In the genomic region with DNA sequence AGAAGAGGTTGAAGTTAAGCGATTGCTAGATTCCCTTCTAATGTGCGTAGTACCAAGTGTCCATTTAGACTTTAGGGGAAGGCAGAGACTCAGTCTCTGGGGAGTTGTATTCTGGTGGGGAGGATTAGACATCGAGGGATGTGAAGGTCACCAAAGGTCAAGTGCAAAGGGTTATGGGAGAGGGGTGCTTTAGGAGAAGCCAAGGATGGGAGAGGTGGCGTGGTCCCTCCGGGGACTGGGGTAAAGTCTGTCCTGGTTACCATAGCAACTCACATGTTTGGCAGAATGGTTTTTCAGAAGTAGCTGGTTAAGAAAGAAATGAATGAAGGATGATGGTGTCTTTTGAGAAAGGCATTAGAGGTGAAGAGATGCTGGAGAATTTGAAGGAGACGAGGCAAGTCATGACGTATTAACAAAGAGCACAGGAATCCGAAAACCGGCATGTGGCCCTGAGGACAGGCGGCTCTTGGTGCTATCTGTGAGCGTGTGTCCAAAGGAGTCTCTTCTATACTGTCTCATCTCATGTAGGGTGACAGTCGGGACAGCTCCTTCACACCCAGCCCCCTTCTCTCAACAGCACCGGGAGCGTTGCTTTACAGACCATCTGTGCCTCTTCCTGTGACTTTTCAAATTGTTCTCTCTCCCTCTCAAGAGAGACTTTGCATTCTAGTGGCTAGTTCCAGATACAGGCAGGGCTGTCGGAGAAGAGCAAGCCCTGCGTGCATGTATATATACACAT, we compare ENCODE assay signal across 11 mouse cellular contexts.
DNase-seq lines count a peak whose midpoint lies in the region; ATAC-seq and TF ChIP-seq lines count a peak whose summit lies in the region.
"Had no signal": no experiment of that assay in that cellular context is flagged by ENCODE, and none has a peak within 500 bp of the region (broad histone marks: within the 10 kb centered on the region; RNA-seq: fewer than 3 reads in every experiment).

No protein-coding gene starts in this region.

- intact Hi-C loops in gastrocnemius, adult 2 months (cut with DNase I), result no loop called here

- no peaks in the 10 kb centered on the region for H3K36me3 ChIP-seq in forebrain, embryonic 16.5 days (ENCODE audit: control insufficient read depth, insufficient read depth)
- H3K36me3 ChIP-seq: liver, embryonic 13.5 days had no signal

- ATAC-seq in forebrain, embryonic 16.5 days, result peak; percentile 86
- ATAC-seq in granulocyte monocyte progenitor cell, adult 5-6 weeks (replicated peaks; ENCODE audit: poor library complexity, severe bottlenecking), result no peak

- peak; percentile 26 to 63 for DNase-seq in layer of hippocampus, adult 18-20 months (ENCODE audit: low spot score in 2 of 2)
- no peak for DNase-seq in layer of hippocampus, adult 9-10 months (ENCODE audit: low spot score)
- DNase-seq in layer of hippocampus, adult 2 months (ENCODE audit: low spot score in 2 of 2), result peak; percentile 18 to 37
- DNase-seq in retina, embryonic 14.5 days (ENCODE audit: low spot score), result peak; percentile 39
- no peak for DNase-seq in gastrocnemius, adult 2 months
- DNase-seq in thymus, postnatal 0 days (ENCODE audit: low spot score), result no peak
- DNase-seq: gastrocnemius, postnatal 36 days; kidney, postnatal 4 days; liver, embryonic 13.5 days had no signal

- H3K4me2 ChIP-seq in forebrain, embryonic 16.5 days (ENCODE audit: low read length), result no peak overlapping the region
- H3K4me2 ChIP-seq: liver, embryonic 13.5 days had no signal

- H3K27me3 ChIP-seq in forebrain, embryonic 16.5 days (replicated peaks; ENCODE audit: control insufficient read depth, insufficient read depth, low read length), result no peaks in the 10 kb centered on the region

- peak overlapping the region; percentile 75 for H3K27ac ChIP-seq in forebrain, embryonic 16.5 days (ENCODE audit: low read length)
- peak overlapping the region; percentile 18; the same call in 1 of the 2 replicates for H3K27ac ChIP-seq in layer of hippocampus, adult 2 months
- no peak overlapping the region for H3K27ac ChIP-seq in gastrocnemius, adult 2 months
- H3K27ac ChIP-seq: liver, embryonic 13.5 days had no signal

- TF ChIP-seq CTCF in layer of hippocampus, adult 2 months (conservative IDR thresholded peaks at IDR 0.05), result no peak
- no peak for TF ChIP-seq CTCF in gastrocnemius, adult 2 months (IDR thresholded peaks at IDR 0.05)

- H3K4me3 ChIP-seq in forebrain, embryonic 16.5 days (replicated peaks; ENCODE audit: low read length), result no peak overlapping the region
- no peak overlapping the region for H3K4me3 ChIP-seq in layer of hippocampus, adult 2 months
- H3K4me3 ChIP-seq in gastrocnemius, adult 2 months, result no peak overlapping the region
- H3K4me3 ChIP-seq: liver, embryonic 13.5 days had no signal

- 50% methylated on average over 16 of the region's 16 CpGs for WGBS in forebrain, embryonic 16.5 days

- no peak overlapping the region for H3K9ac ChIP-seq in forebrain, embryonic 16.5 days (replicated peaks; ENCODE audit: low read depth, low read length)
- H3K9ac ChIP-seq: liver, embryonic 13.5 days had no signal

- H3K4me1 ChIP-seq in forebrain, embryonic 16.5 days (replicated peaks; ENCODE audit: control insufficient read depth, insufficient read depth, low read length), result peaks cover 22% of the 10 kb centered on the region
- H3K4me1 ChIP-seq: liver, embryonic 13.5 days had no signal

- no peaks in the 10 kb centered on the region for H3K9me3 ChIP-seq in forebrain, embryonic 16.5 days (ENCODE audit: control insufficient read depth, low read length)
- H3K9me3 ChIP-seq: liver, embryonic 13.5 days had no signal

Comparison
In these comparisons a context has a peak if more than half of its experiments do, and no peak if none do; other contexts are left out.
1. DNase-seq: peak in layer of hippocampus, adult 18-20 months (2 of 2), layer of hippocampus, adult 2 months (2 of 2) and retina, embryonic 14.5 days (single experiment); none in layer of hippocampus, adult 9-10 months (single experiment), gastrocnemius, adult 2 months (single experiment) and thymus, postnatal 0 days (single experiment).